Mouse (Mus musculus) ovary, postnatal 10 days (tissue): ENCODE data around the gene Nid1.
"Not testable (repeated sequence)": the region's sequence is repeated elsewhere in the genome, so short reads cannot be mapped to it uniquely, and the experiment has no call there.

Experiments
- DNase-seq: peaks from one replicate; pipeline ENCODE4 v3.0.0; 2022; ENCODE audit warnings: low spot score

Gene Nid1

GRCm38 (mm10) chr13:13453332-13453731 lies 16.0 kb downstream of the Nid1 start:
- DNase-seq, result not testable (repeated sequence)

DNA sequence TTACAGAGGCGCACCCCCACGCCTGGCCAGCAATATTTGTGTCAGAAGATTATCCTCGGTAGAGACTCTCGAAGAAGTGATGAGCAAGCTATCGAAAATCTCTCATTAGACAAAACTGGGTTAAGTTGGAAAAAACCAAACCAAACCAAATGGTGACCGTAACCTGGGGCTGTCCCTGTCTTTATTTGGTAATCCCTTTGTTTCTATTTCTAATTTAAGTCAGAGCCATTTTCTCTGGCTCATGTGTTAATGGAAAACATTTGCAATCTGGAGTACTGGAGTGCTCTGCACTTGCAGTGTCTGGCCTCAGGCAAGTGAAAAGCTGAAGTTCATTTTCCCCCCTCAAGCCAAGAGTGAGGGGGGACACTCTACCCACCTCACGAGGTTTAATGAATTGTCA lies 16.9 kb downstream of the Nid1 start:
- DNase-seq, result not testable (repeated sequence)

GRCm38 (mm10) chr13:13455632-13456492 lies 18.5 kb downstream of the Nid1 start:
- not testable (repeated sequence) for DNase-seq

DNA sequence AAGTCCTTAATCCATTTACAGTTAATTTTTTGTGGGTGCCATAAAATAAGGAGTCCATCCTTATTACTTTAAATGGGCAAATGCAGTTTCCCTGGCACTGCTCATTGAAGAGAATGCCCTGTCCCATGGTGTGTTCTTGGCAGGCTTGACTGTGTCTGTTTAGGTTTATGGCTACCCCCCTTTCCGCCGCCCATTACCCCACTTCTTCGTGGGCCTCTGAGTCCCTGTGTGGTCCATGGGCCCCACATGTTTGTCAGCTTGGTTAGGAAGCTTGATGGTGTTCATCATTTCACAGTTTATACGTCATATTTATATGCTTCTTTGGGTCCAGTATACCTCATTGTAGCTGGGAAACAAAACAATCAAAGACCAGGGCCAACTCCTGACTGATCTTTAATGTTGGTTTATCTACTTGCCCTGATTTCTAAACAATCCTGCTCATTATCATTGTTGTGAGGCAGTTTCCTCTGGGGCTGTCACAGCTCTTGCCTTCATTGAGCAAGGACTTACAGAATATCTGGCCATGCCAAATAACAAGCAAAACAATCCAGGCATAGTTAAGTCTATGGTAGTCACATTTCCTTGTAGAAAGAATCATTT lies 20.9 kb downstream of the Nid1 start:
- no peak for DNase-seq

DNA sequence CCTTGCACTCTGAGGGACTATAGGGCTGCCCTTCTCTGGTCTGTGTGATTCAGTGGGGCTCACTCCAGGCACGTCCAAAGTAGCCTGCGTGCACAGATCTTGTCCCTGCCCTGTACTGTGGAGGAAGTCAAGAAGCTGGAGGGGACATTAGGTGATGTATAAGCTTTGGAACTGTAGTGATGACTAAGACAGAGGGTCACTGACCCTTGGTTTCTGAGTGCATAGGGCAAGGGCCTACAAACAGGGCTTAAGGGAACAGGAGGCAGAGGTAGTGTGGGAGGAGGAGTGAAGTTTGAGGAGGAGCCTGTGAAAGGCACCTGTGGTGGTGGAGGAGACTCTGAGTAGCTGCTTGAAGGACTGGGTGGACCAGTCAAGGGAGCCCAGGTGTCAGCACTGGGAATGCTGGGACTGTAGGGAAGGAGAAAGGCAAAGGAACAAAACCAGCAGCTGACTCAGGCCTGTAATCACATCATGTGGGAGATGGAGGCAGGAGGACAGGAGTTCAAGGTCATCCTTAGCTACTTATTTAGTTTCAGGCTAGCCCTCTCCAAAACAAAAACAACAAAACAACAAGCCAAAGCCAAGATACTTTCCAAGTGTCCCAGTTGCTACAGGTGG lies 23.3 kb downstream of the Nid1 start:
- no peak for DNase-seq

DNA sequence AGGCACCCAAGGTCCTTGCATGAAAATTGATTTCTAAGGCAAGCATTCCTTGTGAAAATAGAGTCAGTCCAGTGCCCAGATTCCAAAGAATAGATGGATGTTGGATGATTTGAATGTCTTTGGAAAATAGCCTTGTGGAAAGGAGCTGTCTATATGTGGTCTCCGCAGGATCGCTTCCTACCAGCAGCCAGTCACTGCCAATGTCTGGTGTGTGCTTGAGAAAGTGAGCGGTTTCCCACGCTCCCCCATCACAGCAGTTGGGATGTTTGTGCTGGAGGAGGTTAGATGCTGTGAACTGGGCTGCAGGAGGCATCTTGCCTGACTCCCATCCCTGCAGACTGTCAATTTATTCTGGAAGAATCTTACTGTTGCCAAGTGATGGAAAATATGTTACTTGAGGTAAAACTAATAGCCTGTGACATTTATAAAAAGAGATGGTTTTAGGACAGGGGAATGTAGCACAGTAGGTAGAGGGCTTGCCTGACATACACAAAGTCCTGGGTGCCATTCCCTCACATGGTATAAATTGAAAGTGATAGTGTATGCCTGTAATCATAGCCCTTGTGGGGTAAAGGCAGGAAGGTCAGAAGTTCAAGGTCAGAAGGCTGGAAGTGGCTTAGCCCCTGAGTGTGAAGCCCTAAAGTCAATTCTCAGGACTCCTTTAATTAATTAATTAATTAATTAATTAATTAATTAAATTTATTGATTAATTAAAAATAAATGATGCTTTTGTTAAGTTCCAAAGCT lies 24.3 kb downstream of the Nid1 start:
- DNase-seq, result no peak

GRCm38 (mm10) chr13:13463949-13464348 lies 26.6 kb downstream of the Nid1 start:
- DNase-seq, result no peak

DNA sequence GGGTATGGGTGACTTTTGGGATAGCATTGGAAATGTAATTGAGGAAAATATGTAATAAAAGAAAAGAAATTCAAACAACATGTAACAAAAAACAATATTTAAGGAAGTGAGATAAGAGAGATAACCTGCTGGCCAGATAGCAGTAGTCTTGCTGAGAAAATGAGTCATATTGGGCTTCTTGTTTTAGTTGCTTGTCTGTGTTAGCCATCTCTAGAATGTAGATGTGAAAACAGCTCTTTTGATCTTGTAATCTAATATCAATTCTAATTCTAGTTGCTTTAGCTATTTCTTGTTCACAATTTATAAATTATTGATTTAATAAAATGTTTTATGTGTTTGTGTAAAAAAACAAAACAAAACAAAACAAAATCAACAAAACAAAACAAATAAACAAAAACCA lies 29.9 kb downstream of the Nid1 start:
- not testable (repeated sequence) for DNase-seq

DNA sequence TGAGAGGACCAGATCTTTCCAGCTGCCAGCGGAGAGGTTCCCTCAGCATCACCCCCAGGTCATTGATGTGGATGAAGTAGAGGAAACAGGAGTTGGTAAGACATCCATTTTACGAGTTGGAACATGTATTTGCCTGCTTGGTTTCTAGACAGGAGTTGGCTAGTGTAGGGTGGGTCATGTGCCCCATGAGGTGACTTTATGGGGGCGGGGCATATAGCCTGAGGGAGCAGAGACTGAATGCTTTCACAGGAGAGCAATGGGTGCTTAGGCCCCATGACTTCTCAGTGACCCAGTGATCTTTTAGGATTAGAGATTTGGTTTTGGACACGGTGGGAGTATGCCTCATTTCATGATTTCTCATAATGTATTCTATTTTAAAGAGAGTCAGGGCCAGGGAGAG lies 31.2 kb downstream of the Nid1 start:
- DNase-seq, result no peak

GRCm38 (mm10) chr13:13471334-13471757 lies 34.0 kb downstream of the Nid1 start:
- DNase-seq, result no peak

DNA sequence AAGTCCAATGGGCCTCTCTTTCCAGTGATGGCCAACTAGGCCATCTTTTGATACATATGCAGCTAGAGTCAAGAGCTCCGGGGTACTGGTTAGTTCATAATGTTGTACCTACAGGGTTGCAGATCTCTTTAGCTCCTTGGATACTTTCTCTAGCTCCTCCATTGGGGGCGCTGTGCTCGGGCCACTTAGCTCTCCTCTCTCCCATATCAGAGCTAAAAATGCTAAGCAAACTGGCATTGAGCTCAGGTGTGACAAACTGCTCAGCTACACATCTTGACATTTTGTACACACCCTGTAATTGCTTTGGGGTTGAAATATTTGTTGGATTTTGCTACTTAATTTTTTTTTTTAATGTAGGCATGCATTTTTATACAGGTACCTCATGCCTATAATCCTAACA lies 37.1 kb downstream of the Nid1 start:
- not testable (repeated sequence) for DNase-seq

GRCm38 (mm10) chr13:13474991-13475390 lies 37.6 kb downstream of the Nid1 start:
- no peak for DNase-seq

DNA sequence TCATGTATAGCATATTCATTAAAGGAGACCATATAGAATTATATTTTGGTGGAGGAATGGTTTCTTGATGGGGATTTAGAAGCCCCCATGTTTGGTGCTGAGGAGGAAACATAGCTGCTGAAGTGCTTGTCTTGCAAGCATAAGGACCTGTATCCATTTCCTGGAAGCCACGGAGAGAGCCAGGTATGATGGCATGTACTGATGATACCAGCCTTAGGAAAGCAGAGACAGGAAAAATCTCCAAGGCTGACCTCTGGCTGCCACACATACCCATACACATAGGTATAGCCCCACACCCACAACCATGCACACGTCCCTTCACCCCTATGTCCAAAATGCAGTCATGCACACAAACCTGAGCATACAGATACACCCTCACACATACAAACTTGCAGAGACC lies 39.2 kb downstream of the Nid1 start:
- DNase-seq, result no peak

- DNase-seq, result no peak
These were observed 39.7 kb downstream of the Nid1 start for GRCm38 (mm10) chr13:13477046-13477445.

DNA sequence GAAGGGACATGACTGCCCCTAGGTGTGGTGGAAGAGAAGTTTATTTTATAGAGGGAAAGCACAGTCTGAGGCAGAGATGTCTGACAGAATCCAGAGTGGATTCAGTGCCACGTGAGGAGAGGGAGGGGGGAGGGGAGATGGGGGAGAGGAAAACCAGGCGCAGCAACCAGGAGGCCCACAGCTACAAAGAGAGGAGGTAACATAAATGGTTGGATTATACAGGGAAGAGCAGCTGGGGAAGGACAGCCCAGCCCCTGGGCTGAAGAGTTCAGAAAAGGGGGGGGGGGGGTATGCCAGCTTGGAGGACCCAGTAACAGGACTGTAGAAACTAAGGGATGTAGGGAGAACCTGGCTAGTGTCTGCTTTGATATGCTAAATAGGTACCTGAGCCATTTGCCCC lies 42.6 kb downstream of the Nid1 start:
- no peak for DNase-seq

DNA sequence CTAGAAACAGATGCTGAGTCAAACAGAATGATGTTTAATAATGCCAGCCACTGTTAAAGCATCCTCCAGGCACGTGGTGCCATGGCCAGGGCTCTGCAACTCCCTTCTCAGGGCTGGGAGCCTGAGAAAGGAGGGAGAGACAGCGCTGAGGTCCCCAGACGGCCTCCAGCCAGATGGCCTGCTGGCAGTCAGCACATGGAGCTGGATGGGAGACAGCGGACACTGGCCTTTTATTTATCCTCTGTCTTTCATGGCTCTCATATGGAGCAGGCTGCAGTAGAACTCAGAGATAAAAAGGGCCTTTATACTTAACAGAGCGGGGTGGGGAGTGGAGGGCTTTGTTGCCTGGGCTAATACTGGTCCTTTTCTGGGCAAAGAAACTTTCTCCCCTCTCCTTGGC lies 43.7 kb downstream of the Nid1 start:
- DNase-seq, result no peak

GRCm38 (mm10) chr13:13481875-13482674 lies 44.7 kb downstream of the Nid1 start:
- DNase-seq, result no peak

- DNase-seq, result no peak
These were observed 47.0 kb downstream of the Nid1 start for GRCm38 (mm10) chr13:13484351-13484751.

- DNase-seq, result no peak
These were observed 47.5 kb downstream of the Nid1 start for GRCm38 (mm10) chr13:13484883-13485282.

DNA sequence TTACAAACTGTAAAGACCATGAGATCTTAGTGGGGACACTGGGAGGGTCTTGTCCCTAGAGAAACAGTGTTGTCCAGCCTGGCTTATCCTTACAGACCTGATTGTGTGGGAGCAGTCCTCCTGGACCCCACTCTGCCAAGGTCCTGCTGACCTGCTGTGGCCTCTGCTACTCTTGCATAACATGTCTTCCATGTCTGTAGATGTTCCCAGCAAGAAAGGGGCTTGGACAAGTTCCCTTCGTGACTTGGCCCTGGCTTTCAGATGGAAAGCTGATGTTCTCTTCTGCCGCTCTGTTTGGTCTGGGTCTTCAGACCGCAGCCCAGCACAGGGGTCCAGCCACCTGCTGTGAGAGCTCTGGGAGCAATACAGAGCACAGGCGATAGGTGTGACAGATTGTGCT lies 48.3 kb downstream of the Nid1 start:
- no peak for DNase-seq

- DNase-seq, result no peak
These were observed 50.5 kb downstream of the Nid1 start for GRCm38 (mm10) chr13:13487851-13488250.

- DNase-seq, result no peak
These were observed 52.5 kb downstream of the Nid1 start for GRCm38 (mm10) chr13:13489861-13490260.
